Mouse (Mus musculus) cerebellum, adult (tissue): Measurements from ENCODE around the gene Mettl26.
A peak's percentile ranks its signal among the peaks of the same experiment; 100 is the strongest.
"Not testable (repeated sequence)": the region's sequence is repeated elsewhere in the genome, so short reads cannot be mapped to it uniquely, and the experiment has no call there.

Source experiments
- ATAC-seq: cut with Nextera tagmentation; 2 replicates; pipeline ENCODE4 v1.9.2; 2017; ENCODE audit warnings: mild to moderate bottlenecking, moderate library complexity, mixed read lengths; ENCODE audit not compliant: insufficient number of reproducible peaks, low FRiP score, low TSS enrichment

Mettl26 gene

DNA sequence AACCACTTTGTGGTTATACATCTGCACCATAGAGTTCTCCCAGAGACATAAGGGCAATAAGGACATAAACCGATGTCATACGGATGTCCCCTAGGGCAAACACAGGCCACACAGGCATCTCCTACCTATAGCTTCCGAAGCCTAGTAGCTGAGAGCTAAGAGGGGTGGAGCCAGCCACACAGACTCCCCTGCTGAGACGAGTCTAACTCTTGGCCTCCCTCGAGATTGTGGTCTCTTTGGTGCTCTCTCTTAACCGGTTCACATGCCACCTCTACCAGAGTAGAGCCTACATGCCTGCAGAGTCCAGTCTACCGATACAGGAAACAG lies 7.4 kb upstream of the Mettl26 start:
- ATAC-seq, result no peak

DNA sequence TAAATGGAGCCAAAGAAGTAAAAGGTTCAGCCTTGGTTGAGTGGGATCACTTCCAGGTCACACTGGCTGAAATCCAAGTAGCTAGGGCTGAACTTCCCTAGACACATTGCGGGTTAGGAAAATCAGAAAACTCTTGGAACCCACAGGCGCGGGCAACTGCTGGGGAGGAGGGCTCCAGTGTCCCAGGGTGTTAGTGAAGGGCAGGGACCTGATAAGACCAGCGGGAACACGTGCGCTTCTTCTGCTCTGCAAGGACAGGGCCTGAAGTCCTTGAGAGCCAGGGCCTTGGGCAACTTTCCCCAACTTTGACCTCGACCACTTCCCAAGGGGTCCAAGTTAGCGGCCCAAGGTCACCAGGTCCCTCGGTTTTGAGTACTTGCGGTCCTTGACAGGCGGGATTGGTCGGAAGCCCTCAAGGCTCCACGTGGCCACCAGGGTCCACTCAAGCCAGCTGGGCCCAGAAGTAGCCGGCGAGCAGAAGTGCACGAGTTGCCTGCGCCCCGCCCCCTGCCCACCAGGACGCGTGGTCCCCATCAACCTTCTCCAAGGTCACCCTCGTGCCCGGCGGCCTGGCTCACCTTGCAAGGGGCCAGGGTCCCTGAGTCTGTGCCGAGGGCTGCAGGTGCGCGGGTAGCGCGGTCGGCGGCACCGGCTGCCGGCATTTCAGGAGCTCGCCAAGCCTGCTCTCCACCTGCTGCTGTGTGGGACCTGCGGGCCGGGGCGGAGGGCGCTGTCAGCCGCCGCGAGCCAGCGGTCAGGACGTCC lies 6.9 kb upstream of the Mettl26 start:
- ATAC-seq, result peak; percentile 26; the same call in 1 of the 2 replicates

DNA sequence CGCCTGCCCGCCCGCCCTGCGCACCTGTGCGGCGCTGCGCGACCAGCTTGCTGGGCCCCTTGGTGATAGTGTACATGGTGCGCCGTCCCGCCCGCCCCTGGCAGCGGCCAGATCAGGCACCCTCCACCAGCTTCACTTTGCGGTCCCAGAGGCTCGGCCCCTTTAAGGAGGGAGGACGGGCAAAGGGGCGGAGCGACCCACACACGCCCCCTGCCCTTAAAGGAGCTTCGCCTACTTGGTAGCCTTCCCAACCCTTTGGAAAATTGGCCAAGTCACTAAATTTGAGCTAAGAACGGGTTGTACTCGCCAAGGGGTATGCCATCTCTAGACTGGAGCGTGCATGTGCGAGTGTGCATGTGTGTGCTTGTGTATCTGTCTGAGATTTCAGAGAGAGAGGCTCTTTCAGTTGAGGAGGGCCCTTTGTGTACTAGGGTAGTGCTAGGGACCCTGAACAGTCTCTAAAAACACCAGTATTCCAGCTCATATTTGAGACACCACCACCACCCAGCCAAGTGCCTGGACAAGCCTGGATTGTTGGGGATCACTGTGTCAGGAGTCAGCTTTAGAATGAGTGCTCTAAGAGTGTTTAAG lies 6.2 kb upstream of the Mettl26 start, which contains the start of gene Mcrip2:
Gene Mcrip2 (minus strand): TSS at position 164 of the 591 bp plus-strand sequence.
- peak; percentile 69; the same call in 1 of the 2 replicates for ATAC-seq

DNA sequence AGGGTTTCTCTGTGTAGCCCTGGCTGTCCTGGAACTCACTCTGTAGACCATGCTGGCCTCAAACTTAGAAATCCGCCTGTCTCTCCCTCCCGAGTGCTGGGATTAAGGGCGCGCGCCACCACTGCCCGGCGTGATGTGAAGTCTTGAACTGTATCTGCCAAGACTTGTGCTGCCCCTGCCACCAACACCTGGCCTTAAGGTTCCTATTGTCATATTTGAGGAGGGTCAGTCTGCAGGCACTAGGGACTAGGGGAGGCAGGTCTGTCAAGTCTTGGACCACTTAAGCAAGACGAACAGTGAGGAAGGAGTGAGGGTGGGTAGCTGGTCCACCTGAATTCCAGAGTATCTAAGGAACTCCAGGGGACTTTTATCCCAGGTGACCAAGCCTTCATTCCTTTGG lies 5.4 kb upstream of the Mettl26 start:
- no peak for ATAC-seq

DNA sequence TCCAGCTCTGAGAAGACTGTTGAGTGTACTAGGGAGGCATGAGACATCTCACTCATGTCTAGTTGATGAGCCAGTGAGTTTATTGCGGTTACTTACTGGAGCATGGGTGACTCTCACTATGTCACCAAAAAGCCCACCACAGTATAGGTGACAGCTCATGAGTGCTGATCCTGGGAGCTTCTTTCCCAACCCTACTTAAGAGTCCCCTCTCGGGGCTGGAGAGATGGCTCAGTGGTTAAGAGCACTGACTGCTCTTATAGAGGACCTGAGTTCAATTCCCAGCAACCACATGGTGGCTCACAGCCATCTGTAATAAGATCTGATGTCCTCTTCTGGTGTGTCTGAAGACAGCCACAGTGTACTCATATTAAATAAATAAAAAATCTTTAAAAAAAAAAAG lies 4.9 kb upstream of the Mettl26 start:
- no peak for ATAC-seq

DNA sequence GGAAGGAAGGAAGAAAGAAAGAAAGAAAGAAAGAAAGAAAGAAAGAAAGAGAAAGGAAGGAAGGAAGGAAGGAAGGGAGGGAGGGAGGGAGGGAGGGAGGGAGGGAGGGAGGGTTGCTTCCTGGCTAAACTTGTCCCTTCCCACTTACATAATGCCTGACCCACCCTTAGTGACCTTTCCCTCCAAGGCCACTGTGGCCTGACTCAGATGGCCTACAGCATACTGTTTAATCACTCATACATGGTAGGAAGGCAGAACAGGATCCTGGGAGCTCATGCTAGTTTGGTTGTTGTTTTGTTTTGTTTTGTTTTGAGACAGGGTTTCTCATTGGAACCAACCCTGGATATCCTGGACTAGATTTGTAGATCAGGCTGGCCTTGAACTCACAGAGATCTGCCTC lies 3.3 kb upstream of the Mettl26 start:
- ATAC-seq, result not testable (repeated sequence)

DNA sequence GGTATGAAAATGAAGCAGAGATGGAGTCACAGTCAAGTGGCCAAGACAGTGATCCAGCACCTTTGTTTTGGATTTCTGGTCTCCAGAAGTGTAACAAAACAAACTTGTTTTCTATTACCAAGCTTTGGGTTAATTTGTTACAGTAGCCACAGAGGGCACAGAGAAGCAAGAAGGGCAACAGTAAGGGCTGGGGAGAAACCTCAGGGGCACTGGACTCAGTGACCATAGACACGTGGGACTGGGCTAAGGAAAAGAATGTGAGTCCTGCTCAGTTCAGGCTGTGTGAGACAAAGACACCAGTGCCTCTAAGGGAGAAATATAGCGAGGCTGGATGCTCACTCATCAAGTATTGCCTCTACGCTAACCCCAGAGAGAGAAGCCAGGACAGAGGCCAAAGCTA lies 2.2 kb upstream of the Mettl26 start:
- no peak for ATAC-seq

DNA sequence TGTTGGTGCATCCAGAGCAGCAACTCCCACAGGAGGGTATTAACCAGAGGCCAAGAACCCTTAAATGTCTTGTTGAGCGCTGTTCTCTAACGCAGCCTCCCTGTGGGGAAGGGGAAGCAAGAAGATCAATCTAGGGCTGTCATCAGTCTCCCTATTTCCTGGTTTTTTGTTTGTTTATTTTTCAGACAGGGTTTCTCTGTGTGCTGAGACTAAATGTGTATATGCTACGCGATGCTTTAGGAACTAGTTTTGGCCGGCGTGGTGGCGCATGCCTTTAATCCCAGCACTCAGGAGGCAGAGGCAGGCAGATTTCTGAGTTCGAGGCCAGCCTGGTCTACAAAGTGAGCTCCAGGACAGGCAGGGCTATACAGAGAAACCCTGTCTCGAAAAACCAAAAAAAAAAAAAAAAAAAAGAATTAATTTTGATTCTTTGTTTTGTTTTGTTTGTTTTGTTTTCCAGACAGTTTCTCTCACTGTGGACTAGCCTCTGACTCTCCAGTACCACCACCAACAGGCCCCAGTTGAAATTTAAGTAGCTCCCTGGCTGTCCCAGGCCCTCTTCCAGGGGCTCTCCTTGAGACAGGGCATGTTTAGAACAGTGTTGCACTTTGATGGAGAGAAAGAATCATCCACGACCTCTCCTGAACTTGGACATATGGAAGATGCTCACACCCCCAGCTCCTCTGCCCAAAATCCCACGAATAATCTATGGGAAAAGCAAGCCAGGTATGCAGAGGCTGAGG lies 1.3 kb upstream of the Mettl26 start:
- no peak for ATAC-seq

DNA sequence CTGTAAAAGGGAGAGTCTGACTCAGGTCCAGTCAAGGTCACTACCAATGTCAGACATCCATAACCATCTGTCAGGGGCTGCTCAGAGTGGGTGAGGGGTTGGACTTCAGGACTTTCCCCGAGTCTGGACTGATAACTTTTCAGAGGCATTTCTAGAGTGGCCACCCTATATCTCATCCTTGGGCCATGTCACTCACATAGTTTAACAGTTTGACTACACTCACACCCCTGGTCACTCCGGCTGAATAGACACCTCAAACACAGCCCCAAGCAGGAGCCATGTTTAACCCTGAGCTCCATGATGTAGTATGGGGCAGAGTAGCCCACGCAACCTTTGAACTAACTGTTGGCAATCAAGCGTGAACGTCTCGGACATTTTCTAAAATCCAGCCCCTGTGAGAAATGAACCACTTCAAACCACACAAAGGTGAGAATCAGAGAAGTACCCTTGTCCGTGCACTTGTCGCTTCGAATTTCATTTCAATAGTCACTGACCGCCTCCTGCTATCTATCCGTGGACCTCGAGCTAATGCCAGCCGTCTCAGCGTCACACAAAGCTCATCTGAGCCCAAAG lies 640 bp upstream of the Mettl26 start:
- ATAC-seq, result no peak

DNA sequence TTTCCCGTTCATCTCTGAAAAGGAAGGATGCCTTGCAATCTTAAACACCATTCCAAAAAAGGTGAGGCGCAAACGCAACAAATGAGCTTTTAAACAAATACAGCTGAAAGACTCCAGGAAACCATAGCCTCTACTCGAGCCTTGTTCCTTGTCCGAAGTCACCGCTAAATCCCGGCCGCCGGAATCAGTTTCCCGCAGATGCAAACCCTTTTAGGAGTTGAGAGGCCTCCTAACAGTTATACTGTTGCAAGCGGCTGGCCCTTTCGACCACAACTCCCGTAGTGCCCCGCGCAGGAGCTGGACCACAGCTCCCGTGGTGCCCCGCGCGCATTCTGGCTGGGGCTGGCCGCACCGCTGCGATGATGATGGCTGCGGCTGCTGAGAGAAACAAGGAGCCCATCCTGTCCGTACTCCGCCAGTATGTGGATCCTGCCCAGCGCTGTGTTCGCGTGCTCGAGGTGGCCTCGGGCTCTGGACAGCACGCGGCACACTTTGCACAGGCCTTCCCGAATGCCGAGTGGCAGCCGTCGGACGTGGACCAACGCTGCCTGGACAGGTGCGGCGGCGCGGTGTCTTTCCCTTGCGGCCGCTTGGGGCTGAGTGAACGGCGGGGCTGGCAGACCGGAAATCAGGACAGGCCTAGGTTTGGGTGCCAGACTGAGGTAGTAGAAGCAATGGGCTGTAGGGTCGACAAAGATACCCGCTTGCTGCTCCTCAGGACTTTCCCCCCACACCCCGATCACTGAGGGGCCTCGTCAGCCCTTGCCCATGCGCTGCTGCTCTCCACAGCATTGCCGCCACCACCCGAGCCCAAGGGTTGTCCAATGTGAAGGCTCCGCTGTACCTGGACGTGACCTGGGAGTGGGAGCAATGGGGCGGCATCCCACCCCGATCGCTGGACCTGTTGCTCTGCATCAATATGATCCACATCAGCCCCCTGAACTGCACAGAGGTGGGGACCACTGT lies 580 bp downstream of the Mettl26 start:
- ATAC-seq, result peak; percentile 80; the same call in 1 of the 2 replicates

DNA sequence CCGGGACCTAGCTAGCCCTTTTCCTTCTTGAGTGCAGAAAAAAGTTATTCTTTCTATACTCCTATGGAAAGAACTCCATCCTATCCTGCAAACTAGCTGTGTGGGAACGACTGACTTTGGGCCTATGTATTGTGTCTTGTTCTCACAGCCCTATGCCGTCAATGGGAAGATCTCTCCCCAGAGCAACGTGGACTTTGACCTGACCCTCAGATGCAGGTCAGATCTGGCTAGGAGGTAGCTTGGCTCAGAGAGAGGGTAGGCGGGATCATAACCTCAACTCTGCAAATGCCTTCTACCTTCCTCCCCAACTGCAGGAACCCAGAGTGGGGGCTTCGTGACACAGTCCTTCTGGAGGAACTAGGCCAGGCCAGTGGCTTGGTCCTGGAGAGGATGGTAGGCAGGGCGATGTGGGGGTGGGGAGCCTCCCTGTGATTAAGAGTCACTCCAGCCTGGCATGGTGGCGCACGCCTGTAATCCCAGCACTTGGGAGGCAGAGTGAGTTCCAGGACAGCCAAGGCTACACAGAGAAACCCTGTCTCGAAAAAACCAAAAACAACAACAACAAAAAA lies 1.6 kb downstream of the Mettl26 start:
- no peak for ATAC-seq

DNA sequence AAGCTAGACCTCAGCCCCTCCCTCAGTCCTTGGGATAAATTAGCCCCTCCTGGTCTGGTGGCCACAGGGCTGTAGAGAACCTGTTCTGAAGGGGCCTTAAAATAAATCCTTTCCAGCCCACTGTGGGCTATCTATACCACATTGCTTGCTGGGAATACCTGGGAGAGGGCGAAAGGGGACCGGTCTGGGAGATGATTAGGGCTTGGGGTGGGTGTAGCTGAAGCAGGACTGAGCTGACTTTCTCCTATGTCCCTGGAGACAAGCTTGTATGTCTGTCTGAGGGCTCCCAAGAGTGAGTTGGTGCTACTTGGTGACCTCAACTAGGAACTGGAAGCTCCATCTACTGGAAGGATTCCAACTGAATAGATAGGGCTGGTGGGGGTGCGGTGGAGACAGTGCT lies 2.2 kb downstream of the Mettl26 start:
- ATAC-seq, result no peak

DNA sequence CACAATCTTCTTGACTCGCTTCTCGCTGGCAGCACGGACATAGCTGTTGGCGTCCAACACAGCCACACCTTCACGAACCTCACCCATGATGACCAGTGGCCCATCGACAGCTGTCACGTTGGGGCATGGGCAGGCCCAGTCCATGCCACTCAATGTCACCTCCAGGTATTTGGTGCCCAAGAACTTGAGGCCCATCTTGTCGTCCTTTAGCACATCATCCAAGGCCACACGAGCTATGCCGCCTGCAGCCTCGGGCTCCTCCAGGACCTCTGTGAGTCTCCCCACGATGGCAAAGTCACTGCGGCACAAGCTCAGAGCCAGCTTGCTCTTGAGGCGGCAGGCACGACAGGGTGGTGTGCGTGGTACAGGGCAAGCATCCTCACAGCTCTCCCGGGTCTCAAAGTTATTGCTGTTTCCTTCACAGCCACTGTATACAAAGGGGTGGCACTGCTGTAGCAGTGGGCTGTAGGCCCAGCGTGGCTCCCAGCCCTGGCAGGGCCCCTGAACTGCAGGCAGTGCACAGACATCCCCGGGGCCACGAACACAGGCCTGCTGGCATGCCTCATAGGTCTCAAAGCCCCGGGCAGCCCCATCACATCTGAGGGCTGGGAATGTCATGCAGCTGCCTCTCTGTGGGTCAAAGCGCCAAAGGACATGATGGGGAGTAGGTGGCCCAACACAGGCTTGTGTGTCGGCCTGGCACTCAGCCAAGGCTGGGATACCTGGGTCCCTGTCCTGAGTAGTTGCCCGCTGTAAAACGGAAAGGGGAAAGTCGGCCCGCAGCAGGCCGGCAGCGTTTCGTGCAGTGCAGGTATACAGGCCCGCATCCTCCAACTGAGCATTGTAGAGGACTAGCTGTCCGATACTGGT lies 3.1 kb downstream of the Mettl26 start:
- no peak for ATAC-seq

DNA sequence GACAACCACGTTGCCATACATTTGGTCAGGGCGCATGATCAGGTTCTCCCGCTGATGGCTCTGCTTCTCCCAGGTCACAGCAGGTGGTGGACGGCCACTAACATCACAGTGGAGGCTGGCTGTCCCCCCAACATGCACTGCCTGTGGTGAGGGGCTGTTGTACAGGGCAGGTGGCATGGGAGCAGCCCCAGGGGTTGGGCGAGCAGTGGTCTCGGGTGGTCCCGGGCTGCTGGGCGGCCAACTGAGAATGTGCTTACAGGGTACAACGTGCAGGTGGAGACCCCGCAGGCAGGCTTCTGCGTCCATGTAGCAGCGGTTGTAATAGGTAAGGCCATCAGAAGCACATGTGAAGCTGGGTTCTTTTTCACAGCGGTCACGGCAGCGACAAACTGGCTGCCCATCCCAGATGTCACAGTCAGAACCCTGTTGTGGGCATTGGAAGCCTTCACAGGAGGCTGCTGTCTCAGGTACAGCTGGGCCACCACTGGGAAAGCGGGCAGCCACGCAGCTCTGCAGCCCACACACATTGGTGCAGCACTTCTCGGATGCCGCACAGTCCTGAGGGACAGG lies 3.8 kb downstream of the Mettl26 start:
- no peak for ATAC-seq

DNA sequence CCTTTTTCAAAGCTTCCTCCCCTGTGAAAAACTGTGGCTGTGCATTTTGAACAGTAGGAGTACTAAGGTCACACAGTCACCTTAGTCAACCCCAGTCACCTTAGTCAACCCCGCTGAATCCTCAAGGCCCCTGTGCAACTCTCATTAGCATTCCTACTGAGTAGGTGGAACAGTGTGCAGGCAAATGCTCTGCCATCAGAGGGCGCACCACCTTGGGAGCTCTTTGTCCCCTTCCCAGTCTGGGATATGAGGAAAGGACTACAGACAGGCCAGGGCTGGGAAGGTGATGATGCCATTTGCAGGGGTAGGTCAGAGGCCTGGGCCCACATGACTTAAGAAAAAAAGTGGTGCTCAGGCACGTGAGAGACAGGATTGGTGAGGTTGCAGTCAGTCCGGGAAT lies 4.4 kb downstream of the Mettl26 start:
- no peak for ATAC-seq

DNA sequence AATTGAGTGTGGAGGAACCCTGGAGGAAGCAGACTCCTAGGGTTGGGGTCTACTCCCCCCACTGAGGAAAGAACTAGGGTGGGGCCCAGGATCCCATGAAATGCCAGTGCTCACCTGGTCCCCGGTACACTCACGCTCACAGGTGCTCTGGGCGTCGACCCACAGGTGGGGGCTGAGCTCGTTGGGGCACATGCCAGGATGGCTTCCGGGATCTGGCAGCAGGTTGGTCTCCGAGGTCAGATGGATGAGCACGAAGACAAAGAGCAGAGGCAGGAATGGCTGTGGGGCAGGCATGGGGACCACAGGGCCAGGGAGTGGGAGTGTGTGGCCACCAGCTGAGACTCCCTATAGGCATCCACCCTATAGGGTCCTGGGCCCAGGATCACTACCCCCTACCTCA lies 4.9 kb downstream of the Mettl26 start:
- no peak for ATAC-seq

DNA sequence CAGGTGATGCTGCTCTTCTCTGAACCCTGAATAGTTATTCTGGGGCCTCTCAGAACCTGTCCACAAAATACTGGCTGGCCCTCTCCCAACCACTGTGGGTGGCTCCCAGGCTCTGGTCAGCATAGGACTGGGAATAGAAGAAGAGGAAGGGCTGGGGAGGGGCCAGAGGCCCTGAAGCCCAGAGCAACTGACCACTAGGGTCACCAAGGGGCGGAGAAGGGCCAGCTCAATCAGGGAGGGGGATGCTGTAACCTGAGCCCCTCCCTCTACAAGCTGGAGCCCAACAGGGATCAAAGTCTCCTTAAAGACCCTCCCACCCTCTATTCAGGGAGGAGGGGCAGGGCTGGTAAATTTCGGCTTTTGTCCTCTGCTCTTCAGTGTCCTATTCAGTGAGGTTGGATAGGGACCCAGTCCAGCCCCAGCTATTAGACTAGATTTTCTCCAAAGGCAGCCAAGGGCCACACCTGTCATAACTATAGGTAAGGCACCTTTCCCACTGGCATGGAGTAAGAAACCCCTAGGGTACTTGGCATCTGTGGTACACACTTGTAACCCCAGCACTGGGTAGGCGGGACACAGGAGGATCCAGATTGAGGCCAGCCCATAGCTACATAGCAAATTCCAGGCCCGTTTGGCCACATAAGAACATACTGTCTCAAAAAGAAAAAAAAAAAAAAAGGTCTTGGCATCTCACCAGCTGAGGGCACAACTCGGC lies 5.5 kb downstream of the Mettl26 start, which contains the start of gene Wfikkn1:
Gene Wfikkn1 (minus strand): TSS at position 663 of the 715 bp plus-strand sequence.
- ATAC-seq, result no peak
